Mouse (Mus musculus): Measurements from ENCODE around the gene Tmf1. TPM values are rescaled to one million over a fixed set of nuclear protein-coding genes. Genes with fewer than 3 reads are reported as not detected.
A peak's percentile ranks its signal among the peaks of the same experiment; 100 is the strongest.

Tmf1 gene
- 28.8 and 29.5 TPM in 2 replicates for polyA plus RNA-seq (2012; rRNA removed)

DNA sequence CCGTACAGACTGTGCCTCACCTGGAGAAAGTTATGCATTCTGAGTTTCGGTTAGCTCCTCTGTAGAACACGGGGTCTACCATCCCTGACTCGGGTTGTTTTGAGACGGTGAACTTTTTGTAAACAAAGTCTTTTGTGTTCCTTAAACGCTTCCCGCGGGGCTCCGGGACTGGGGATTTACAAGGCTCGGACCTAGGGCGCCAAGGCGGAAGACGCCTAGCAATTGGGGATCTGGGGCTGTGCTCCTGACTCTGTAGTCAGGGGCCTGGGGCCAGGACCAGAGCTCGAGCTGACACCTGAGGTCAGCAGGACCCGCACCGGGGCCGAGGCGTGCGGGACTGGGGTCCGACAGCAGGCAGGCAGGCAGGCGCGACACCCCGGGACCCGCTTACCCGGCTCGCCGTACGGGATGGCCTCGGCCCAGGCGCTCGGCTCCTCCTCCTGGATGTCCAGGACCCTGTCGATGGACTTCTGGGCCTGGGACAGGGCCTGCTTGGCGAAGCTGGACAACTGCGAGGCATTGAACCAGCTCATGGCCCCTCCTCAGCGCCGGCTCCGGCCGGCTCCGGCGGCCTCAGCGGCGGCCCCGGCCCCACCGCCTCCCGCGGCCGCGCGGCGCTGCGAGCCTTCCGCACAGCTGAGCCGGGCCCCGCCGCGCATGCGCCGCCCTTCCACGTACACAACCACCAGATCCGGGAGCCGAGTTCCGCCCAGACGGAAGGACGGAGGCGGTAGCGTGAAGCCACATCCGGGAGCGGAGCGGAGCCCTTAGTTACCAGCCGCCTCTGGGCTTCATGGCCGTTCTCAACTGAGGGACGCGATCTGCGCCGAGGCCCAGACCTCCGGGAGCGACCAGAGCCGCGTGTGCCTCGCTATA lies at the start of gene Tmf1:
Tmf1 (minus strand) TSS at position 632 of the 876 bp plus-strand sequence.
- Histone ChIP-seq H3K36me3 (ENCODE audit: control insufficient read depth, insufficient read depth, low read length) (peaks cover 3% of the 10 kb centered on the region), H3K27me3 (ENCODE audit: control insufficient read depth, insufficient read depth, low read length) (no peaks in the 10 kb centered on the region), H3K4me3 (ENCODE audit: control insufficient read depth, low read depth, low read length) (peak within 1 kb of the TSS; percentile 92), H3K27ac (ENCODE audit: control insufficient read depth, insufficient read depth, low read depth, low read length) (peak within 1 kb of the TSS; percentile 98), H3K4me1 (ENCODE audit: control insufficient read depth, insufficient read depth, low read length) (peaks cover 4% of the 10 kb centered on the region; the same call in 1 of the 2 replicates)
- TF ChIP-seq CTCF (IDR thresholded peaks at IDR 0.05; ENCODE audit: control insufficient read depth, insufficient read depth, insufficient replicate concordance, low read depth, low read length) (no peak), POLR2A (IDR thresholded peaks at IDR 0.05; ENCODE audit: control insufficient read depth, low read depth, low read length) (peak; percentile 98)

DNA sequence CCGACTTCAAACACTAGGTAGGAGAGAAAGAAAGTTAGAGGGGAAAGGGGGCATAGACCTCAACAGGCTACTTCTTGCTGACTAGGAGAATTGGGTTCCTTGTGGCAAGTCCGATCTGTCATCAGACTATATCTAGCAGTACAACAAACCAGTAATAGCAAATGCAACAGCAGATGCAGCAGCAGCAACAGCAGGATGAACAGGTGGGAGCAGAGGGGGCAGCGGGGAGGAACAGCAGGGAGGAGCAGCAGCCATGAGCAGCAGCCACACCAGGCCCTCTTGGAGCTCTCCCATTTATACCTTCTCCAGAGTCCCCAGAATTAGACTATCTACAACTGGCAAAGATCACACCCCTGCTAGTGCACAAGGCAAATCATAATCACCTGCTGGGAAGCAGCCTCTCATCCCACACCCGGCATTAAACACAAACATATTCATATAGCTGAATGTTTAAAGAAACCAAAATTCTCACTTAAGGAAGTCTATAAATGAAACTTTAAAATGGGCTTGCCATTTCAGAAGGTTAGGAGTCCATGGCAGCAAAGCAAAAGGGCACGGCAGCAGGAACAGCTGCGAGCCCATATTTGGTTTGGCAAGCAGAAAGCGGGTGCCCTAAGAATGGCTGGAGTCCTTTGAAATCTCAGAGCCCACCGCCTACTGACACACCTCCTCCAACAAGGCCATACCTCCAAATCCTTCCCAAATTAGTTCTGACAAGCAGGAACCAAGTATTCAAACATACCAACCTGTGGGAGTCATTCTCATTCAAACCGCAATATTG lies 48.3 kb upstream of the Tmf1 start:
- no peak overlapping the region for H3K27ac ChIP-seq (ENCODE audit: control insufficient read depth, insufficient read depth, low read depth, low read length)
- H3K27me3 ChIP-seq (ENCODE audit: control insufficient read depth, insufficient read depth, low read length) = no peaks in the 10 kb centered on the region
- TF ChIP-seq CTCF (IDR thresholded peaks at IDR 0.05; ENCODE audit: control insufficient read depth, insufficient read depth, insufficient replicate concordance, low read depth, low read length) (no peak), POLR2A (IDR thresholded peaks at IDR 0.05; ENCODE audit: control insufficient read depth, low read depth, low read length) (no peak)
- H3K4me3 ChIP-seq (ENCODE audit: control insufficient read depth, low read depth, low read length) = no peak overlapping the region
- H3K4me1 ChIP-seq (ENCODE audit: control insufficient read depth, insufficient read depth, low read length) = no peaks in the 10 kb centered on the region
- H3K36me3 ChIP-seq (ENCODE audit: control insufficient read depth, insufficient read depth, low read length) = no peaks in the 10 kb centered on the region

DNA sequence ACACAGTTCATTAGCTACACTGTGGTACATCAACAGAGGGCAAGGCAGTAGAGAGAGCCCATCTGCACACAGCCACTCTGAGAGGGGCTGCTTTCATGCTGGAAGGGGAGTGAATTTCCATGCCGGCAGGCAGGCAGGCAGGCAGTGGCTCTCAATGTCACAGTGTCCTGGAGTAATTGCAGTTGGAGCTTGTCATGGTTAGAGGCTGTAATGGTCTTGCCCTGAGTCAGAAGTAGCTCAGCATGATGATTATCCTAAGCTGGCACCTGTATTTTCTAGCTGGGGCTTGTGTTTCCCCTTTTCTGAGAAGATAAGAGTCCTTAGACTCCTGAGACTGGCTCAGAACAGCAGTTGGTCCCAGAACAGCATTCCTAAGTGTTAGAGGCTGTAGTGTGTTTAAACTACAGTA lies 47.2 kb upstream of the Tmf1 start:
- H3K4me3 ChIP-seq (ENCODE audit: control insufficient read depth, low read depth, low read length) = no peak overlapping the region
- no peaks in the 10 kb centered on the region for H3K36me3 ChIP-seq (ENCODE audit: control insufficient read depth, insufficient read depth, low read length)
- no peak overlapping the region for H3K27ac ChIP-seq (ENCODE audit: control insufficient read depth, insufficient read depth, low read depth, low read length)
- no peak for TF ChIP-seq POLR2A (IDR thresholded peaks at IDR 0.05; ENCODE audit: control insufficient read depth, low read depth, low read length)
- H3K4me1 ChIP-seq (ENCODE audit: control insufficient read depth, insufficient read depth, low read length) = no peaks in the 10 kb centered on the region
- H3K27me3 ChIP-seq (ENCODE audit: control insufficient read depth, insufficient read depth, low read length) = no peaks in the 10 kb centered on the region

DNA sequence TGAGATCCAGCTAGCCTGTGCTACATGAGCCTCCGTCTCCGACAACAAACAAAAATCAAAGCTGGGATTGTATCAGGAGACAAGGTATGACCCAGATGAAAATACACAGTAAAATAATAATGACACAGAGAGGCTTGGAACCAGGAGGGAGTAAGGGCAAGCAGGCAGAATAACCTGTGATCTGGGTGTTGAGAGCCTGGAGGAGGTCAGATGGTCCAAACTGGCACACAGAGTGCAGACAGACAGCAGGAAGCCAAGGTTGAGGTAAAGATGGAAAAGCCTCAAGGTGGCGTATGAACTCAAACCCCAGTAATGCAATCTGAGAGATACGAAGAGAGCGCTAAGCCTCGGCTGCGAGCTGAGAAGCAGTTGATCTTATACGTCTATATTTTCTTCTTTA lies 45.6 kb upstream of the Tmf1 start:
- no peaks in the 10 kb centered on the region for H3K4me1 ChIP-seq (ENCODE audit: control insufficient read depth, insufficient read depth, low read length)
- H3K36me3 ChIP-seq (ENCODE audit: control insufficient read depth, insufficient read depth, low read length) = no peaks in the 10 kb centered on the region
- no peak overlapping the region for H3K4me3 ChIP-seq (ENCODE audit: control insufficient read depth, low read depth, low read length)
- no peak for TF ChIP-seq POLR2A (IDR thresholded peaks at IDR 0.05; ENCODE audit: control insufficient read depth, low read depth, low read length)
- no peak for TF ChIP-seq CTCF (IDR thresholded peaks at IDR 0.05; ENCODE audit: control insufficient read depth, insufficient read depth, insufficient replicate concordance, low read depth, low read length)
- no peaks in the 10 kb centered on the region for H3K27me3 ChIP-seq (ENCODE audit: control insufficient read depth, insufficient read depth, low read length)
- H3K27ac ChIP-seq (ENCODE audit: control insufficient read depth, insufficient read depth, low read depth, low read length) = no peak overlapping the region

DNA sequence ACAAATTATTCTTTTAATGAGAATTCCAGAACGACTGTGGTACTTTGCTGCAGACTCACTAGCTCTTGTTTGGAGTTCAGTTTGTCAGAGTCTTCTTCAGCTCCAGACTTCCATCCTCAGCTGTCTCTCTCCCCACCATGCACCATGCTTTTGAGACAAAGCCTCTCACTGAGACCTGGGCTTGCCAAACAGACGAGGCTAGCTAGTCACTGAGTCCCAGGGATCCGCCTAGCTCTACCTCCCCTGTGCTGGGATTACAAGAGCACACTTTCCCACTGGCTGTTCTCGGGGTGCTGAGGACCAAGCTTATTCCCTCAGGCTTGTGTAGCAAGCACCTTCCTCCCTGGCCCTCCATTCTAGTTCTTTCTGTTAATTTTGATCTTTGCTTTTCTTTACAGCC lies 44.6 kb upstream of the Tmf1 start:
- H3K4me3 ChIP-seq (ENCODE audit: control insufficient read depth, low read depth, low read length) = no peak overlapping the region
- no peaks in the 10 kb centered on the region for H3K4me1 ChIP-seq (ENCODE audit: control insufficient read depth, insufficient read depth, low read length)
- H3K36me3 ChIP-seq (ENCODE audit: control insufficient read depth, insufficient read depth, low read length) = no peaks in the 10 kb centered on the region
- TF ChIP-seq CTCF (IDR thresholded peaks at IDR 0.05; ENCODE audit: control insufficient read depth, insufficient read depth, insufficient replicate concordance, low read depth, low read length) = no peak
- no peak for TF ChIP-seq POLR2A (IDR thresholded peaks at IDR 0.05; ENCODE audit: control insufficient read depth, low read depth, low read length)
- no peaks in the 10 kb centered on the region for H3K27me3 ChIP-seq (ENCODE audit: control insufficient read depth, insufficient read depth, low read length)
- H3K27ac ChIP-seq (ENCODE audit: control insufficient read depth, insufficient read depth, low read depth, low read length) = no peak overlapping the region

DNA sequence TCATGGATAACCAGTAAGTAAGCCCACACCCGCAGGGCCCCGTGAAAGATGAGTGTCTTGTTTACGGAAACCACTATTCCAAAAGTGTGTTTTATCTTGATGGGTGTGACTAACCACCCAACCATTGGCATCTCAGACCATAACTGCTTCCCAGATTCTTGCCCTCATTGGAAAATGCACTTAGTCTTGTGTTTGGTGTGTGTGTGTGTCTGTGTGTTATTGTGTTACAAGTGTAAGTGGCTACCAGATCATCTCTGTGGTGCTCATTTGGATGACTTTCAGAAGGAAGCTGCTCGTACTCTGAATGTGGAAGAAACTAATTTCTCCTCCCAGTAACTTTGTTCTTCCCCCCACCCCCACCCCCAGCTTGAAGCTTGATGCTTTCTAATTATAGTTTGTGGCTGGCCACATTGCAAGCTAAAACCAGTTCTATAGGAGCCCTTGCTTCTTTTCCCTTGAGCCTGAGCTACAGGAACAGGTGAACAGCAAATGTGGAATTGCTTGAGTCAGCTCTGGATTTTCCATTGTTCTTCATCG lies 44.1 kb upstream of the Tmf1 start:
- TF ChIP-seq CTCF (IDR thresholded peaks at IDR 0.05; ENCODE audit: control insufficient read depth, insufficient read depth, insufficient replicate concordance, low read depth, low read length) = no peak
- no peak for TF ChIP-seq POLR2A (IDR thresholded peaks at IDR 0.05; ENCODE audit: control insufficient read depth, low read depth, low read length)
- no peak overlapping the region for H3K27ac ChIP-seq (ENCODE audit: control insufficient read depth, insufficient read depth, low read depth, low read length)
- no peaks in the 10 kb centered on the region for H3K27me3 ChIP-seq (ENCODE audit: control insufficient read depth, insufficient read depth, low read length)
- no peak overlapping the region for H3K4me3 ChIP-seq (ENCODE audit: control insufficient read depth, low read depth, low read length)
- no peaks in the 10 kb centered on the region for H3K36me3 ChIP-seq (ENCODE audit: control insufficient read depth, insufficient read depth, low read length)
- H3K4me1 ChIP-seq (ENCODE audit: control insufficient read depth, insufficient read depth, low read length) = no peaks in the 10 kb centered on the region

DNA sequence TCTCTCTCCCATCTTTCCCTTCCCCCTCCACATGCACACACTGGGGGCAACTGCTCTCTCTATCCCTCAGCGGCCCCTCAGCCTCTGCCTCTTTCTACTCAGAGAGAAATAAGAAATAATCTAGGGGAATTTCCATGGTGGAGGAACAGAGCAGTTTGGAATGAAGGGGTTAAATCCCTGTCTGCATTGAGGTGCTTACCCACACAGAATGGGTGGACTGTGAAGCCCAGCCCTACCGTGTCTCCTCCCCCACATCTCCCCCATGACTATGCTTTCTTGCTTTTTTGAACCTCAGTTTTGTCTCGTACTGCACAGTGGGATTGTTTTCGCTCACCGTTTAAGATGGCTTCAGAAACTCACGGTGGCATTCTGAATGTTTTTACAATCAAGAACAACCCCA lies 43.4 kb upstream of the Tmf1 start:
- Histone ChIP-seq H3K4me3 (ENCODE audit: control insufficient read depth, low read depth, low read length) (no peak overlapping the region), H3K36me3 (ENCODE audit: control insufficient read depth, insufficient read depth, low read length) (no peaks in the 10 kb centered on the region), H3K4me1 (ENCODE audit: control insufficient read depth, insufficient read depth, low read length) (no peaks in the 10 kb centered on the region), H3K27ac (ENCODE audit: control insufficient read depth, insufficient read depth, low read depth, low read length) (no peak overlapping the region), H3K27me3 (ENCODE audit: control insufficient read depth, insufficient read depth, low read length) (no peaks in the 10 kb centered on the region)
- TF ChIP-seq CTCF (IDR thresholded peaks at IDR 0.05; ENCODE audit: control insufficient read depth, insufficient read depth, insufficient replicate concordance, low read depth, low read length) (no peak), POLR2A (IDR thresholded peaks at IDR 0.05; ENCODE audit: control insufficient read depth, low read depth, low read length) (no peak)

All from testis, adult 2 months (tissue).